ENCODE assay signal across 11 mouse cellular contexts in genomic region chr1:120105556-120105959, GRCm38 (mm10). TPM values are rescaled to one million over a fixed set of nuclear protein-coding genes. Genes with fewer than 3 reads are reported as not detected.
A peak's percentile ranks its signal among the peaks of the same experiment; 100 is the strongest.
DNase-seq lines count a peak whose midpoint lies in the region; ATAC-seq and TF ChIP-seq lines count a peak whose summit lies in the region.
"Had no signal": no experiment of that assay in that cellular context is flagged by ENCODE, and none has a peak within 500 bp of the region (broad histone marks: within the 10 kb centered on the region; RNA-seq: fewer than 3 reads in every experiment).

No protein-coding gene starts in this region.

- no peaks in the 10 kb centered on the region for H3K36me3 ChIP-seq in liver, embryonic 14.5 days (replicated peaks; ENCODE audit: control insufficient read depth, insufficient read depth, low read depth)
- H3K36me3 ChIP-seq in lung, embryonic 16.5 days (ENCODE audit: control insufficient read depth, insufficient read depth, low read length) = no peaks in the 10 kb centered on the region
- H3K36me3 ChIP-seq: hindbrain, embryonic 13.5 days; liver, embryonic 15.5 days had no signal

- no peak for ATAC-seq in liver, embryonic 14.5 days (ENCODE audit: insufficient read depth)
- ATAC-seq in lung, embryonic 16.5 days (ENCODE audit: low read depth) = peak; percentile 97
- ATAC-seq: forebrain, embryonic 13.5 days had no signal

- no peak overlapping the region for H3K4me3 ChIP-seq in liver, embryonic 14.5 days (ENCODE audit: insufficient read depth in 1 of 2, low read depth in 2 of 2, low read length in 2 of 2)
- no peak overlapping the region for H3K4me3 ChIP-seq in lung, embryonic 16.5 days (ENCODE audit: low read length)
- H3K4me3 ChIP-seq: forebrain, embryonic 13.5 days; hindbrain, embryonic 13.5 days; liver, embryonic 15.5 days had no signal

- DNase-seq in liver, embryonic 14.5 days (ENCODE audit: low read depth in 3 of 3, low spot score in 3 of 3) = no peak
- no peak for DNase-seq in liver
- peak; percentile 28 for DNase-seq in induced T-regulatory cell, adult 2 months (ENCODE audit: low read depth)
- peak; percentile 39 to 68 for DNase-seq in urinary bladder, postnatal 4 days (ENCODE audit: low spot score in 2 of 2)
- DNase-seq in cerebellum, adult 11-12 months = no peak
- DNase-seq in gastrocnemius, adult 18-20 months (ENCODE audit: low spot score) = no peak
- DNase-seq: cerebellum, adult 8-10 months had no signal

- no peaks in the 10 kb centered on the region for H3K9me3 ChIP-seq in liver, embryonic 14.5 days (ENCODE audit: control insufficient read depth, low read length)
- no peaks in the 10 kb centered on the region for H3K9me3 ChIP-seq in lung, embryonic 16.5 days (ENCODE audit: control insufficient read depth, low read length)
- H3K9me3 ChIP-seq: forebrain, embryonic 13.5 days; hindbrain, embryonic 13.5 days; liver, embryonic 15.5 days had no signal

- TF ChIP-seq CTCF in liver, embryonic 14.5 days (IDR thresholded peaks at IDR 0.05; ENCODE audit: low read depth) = 0 out of 2 replicates have a peak, but pooled peaks have one; percentile 16

- 71% methylated on average over 5 of the region's 5 CpGs for WGBS in liver, embryonic 14.5 days (ENCODE audit: insufficient replicate concordance)
- 30% methylated on average over 5 of the region's 5 CpGs for WGBS in lung, embryonic 16.5 days

- H3K27ac ChIP-seq in liver, embryonic 14.5 days = no peak overlapping the region
- H3K27ac ChIP-seq in lung, embryonic 16.5 days (ENCODE audit: low read length) = no peak overlapping the region
- H3K27ac ChIP-seq: forebrain, embryonic 13.5 days; hindbrain, embryonic 13.5 days; liver, embryonic 15.5 days had no signal

- H3K9ac ChIP-seq in liver, embryonic 14.5 days (replicated peaks) = no peak overlapping the region
- no peak overlapping the region for H3K9ac ChIP-seq in lung, embryonic 16.5 days (ENCODE audit: low read length)
- H3K9ac ChIP-seq: forebrain, embryonic 13.5 days; hindbrain, embryonic 13.5 days; liver, embryonic 15.5 days had no signal

- no peak for TF ChIP-seq EP300 in liver, embryonic 14.5 days (IDR thresholded peaks at IDR 0.05; ENCODE audit: low read depth)

- no peak overlapping the region for H3K4me2 ChIP-seq in liver, embryonic 14.5 days (ENCODE audit: low read depth)
- H3K4me2 ChIP-seq in lung, embryonic 16.5 days (ENCODE audit: low read depth, low read length) = no peak overlapping the region
- H3K4me2 ChIP-seq: forebrain, embryonic 13.5 days; hindbrain, embryonic 13.5 days; liver, embryonic 15.5 days had no signal

- H3K4me1 ChIP-seq in liver, embryonic 14.5 days (replicated peaks; ENCODE audit: control insufficient read depth in 2 of 2, insufficient read depth in 2 of 2, low read length in 1 of 2) = peaks cover 0 to 2% of the 10 kb centered on the region in 2 experiments; a peak in 2 of 4 replicates
- H3K4me1 ChIP-seq in lung, embryonic 16.5 days (replicated peaks; ENCODE audit: control insufficient read depth, insufficient read depth, low read length) = peaks cover 2% of the 10 kb centered on the region; the same call in 1 of the 2 replicates
- H3K4me1 ChIP-seq: forebrain, embryonic 13.5 days; hindbrain, embryonic 13.5 days; liver, embryonic 15.5 days had no signal

- no peaks in the 10 kb centered on the region for H3K27me3 ChIP-seq in liver, embryonic 14.5 days (ENCODE audit: control insufficient read depth, insufficient read depth, low read length)
- H3K27me3 ChIP-seq in lung, embryonic 16.5 days (ENCODE audit: control insufficient read depth, insufficient read depth, low read depth, low read length) = peaks cover 9% of the 10 kb centered on the region
- H3K27me3 ChIP-seq: forebrain, embryonic 13.5 days; hindbrain, embryonic 13.5 days; liver, embryonic 15.5 days had no signal

RNA-seq across cellular contexts. Expression of gene Dbi, which starts 15.3 kb away (rescaled TPM):
- polyA plus RNA-seq in liver, embryonic 14.5 days (2012; rRNA removed) = 208 and 340 TPM in 2 replicates
- polyA plus RNA-seq in liver, embryonic 14.5 days (2014; fragmentation: Nextera tagmentation; extraction: Ambion mirVana) = 633 and 662 TPM in 2 replicates
- 457 and 459 TPM in 2 replicates for polyA plus RNA-seq in lung, embryonic 16.5 days (2015; fragmentation: Nextera tagmentation; extraction: Ambion mirVana)
- 100 to 1,000 TPM; 135 to 165 TPM for total RNA-seq in gastrocnemius, adult 18-20 months (2021)

RNA-seq across cellular contexts. Expression of gene 3110009E18Rik, which starts 15.4 kb away (rescaled TPM):
- 1.9 and 3.5 TPM in 2 replicates for polyA plus RNA-seq in liver, embryonic 14.5 days (2012; rRNA removed)
- 9.6 and 10.4 TPM in 2 replicates for polyA plus RNA-seq in liver, embryonic 14.5 days (2014; fragmentation: Nextera tagmentation; extraction: Ambion mirVana)
- 18.1 and 18.7 TPM in 2 replicates for polyA plus RNA-seq in lung, embryonic 16.5 days (2015; fragmentation: Nextera tagmentation; extraction: Ambion mirVana)
- total RNA-seq in gastrocnemius, adult 18-20 months (2021) = 1 to 10 TPM; 4.6 to 5.7 TPM

RNA-seq across cellular contexts. Expression of gene Tmem37, which starts 31.7 kb away (rescaled TPM):
- polyA plus RNA-seq in liver, embryonic 14.5 days (2012; rRNA removed) = 31.1 and 39.5 TPM in 2 replicates
- polyA plus RNA-seq in liver, embryonic 14.5 days (2014; fragmentation: Nextera tagmentation; extraction: Ambion mirVana) = 73.9 and 75.7 TPM in 2 replicates
- polyA plus RNA-seq in lung, embryonic 16.5 days (2015; fragmentation: Nextera tagmentation; extraction: Ambion mirVana) = 11.4 and 13.6 TPM in 2 replicates
- total RNA-seq in gastrocnemius, adult 18-20 months (2021) = 10 to 100 TPM; 13.0 to 22.9 TPM

Comparison
In these comparisons a context has a peak if more than half of its experiments do, and no peak if none do; other contexts are left out.
1. DNase-seq: peak in induced T-regulatory cell, adult 2 months (single experiment) and urinary bladder, postnatal 4 days (2 of 2); none in liver, embryonic 14.5 days (0 of 3), liver (single experiment), cerebellum, adult 11-12 months (single experiment) and gastrocnemius, adult 18-20 months (single experiment).